Mouse (Mus musculus): ENCODE data around the gene Abca1. TPM values are rescaled to one million over a fixed set of nuclear protein-coding genes. Genes with fewer than 3 reads are reported as not detected.

Abca1 gene
- total and polyA plus RNA-seq, 2 experiments from 2014 or later = 8.8 to 43.5 TPM

DNA sequence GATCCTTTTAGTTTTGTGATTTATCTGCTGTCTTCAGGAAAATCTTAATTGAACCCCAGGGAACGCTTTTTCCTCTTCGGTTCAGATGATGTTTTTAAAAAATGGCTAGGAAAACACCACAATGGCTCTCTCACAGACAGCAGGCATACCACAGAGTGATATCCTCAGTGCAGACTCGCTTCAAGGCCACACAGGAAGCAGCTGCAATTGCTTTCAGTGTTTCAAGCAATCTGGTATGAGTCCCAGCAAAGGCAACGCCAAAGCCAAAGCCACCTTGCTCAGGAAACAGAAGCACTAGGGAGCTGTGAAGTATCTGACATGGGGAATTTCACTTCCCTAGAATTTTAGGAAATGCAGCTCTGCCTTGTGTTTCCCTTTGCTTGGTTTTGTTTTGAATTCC is 27.4 kb upstream of the Abca1 start:
- DNase-seq (ENCODE audit: low spot score) = peak; percentile 38
- Histone ChIP-seq H3K27me3 (ENCODE audit: insufficient read depth, low read length) (no peaks in the 10 kb centered on the region), H3K9ac (replicated peaks; ENCODE audit: low read length) (no peak overlapping the region), H3K4me2 (ENCODE audit: low read depth, low read length) (no peak overlapping the region), H3K9me3 (ENCODE audit: low read length) (no peaks in the 10 kb centered on the region), H3K4me3 (ENCODE audit: low read length) (no peak overlapping the region), H3K36me3 (ENCODE audit: insufficient read depth, low read length) (no peaks in the 10 kb centered on the region), H3K4me1 (ENCODE audit: insufficient read depth, low read length) (no peaks in the 10 kb centered on the region), H3K27ac (peak overlapping the region; percentile 65)
- WGBS = 34% methylated on average over 4 of the region's 4 CpGs
- ATAC-seq = no peak
- TF ChIP-seq CTCF (IDR thresholded peaks at IDR 0.05; ENCODE audit: low read depth) = no peak

DNA sequence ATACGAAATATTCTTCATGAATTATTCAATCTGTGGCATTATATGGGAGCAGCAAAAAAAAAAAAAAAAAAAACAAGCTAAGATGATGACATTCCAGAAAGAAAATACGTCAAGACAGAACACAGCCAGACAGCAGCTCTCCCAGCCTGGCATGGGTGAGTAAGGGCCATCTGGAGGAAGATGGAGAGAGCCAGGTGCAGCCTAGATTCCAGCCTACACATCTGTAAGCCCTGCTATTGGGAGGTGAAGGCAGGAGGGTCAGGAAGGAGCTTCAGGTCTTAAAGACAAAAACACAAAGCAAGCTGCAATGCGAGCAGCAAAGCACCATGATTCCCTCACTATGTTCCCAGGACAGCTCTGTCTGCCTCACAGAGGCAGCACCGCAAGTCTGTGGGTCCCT is 26.9 kb upstream of the Abca1 start:
- Histone ChIP-seq H3K36me3 (ENCODE audit: insufficient read depth, low read length) (no peaks in the 10 kb centered on the region), H3K4me2 (ENCODE audit: low read depth, low read length) (no peak overlapping the region), H3K4me3 (ENCODE audit: low read length) (no peak overlapping the region), H3K4me1 (ENCODE audit: insufficient read depth, low read length) (no peaks in the 10 kb centered on the region), H3K27ac (peak overlapping the region; percentile 65), H3K27me3 (ENCODE audit: insufficient read depth, low read length) (no peaks in the 10 kb centered on the region), H3K9ac (replicated peaks; ENCODE audit: low read length) (no peak overlapping the region), H3K9me3 (ENCODE audit: low read length) (no peaks in the 10 kb centered on the region)
- DNase-seq (ENCODE audit: low spot score) (no peak), ATAC-seq (no peak)
- no peak for TF ChIP-seq CTCF (IDR thresholded peaks at IDR 0.05; ENCODE audit: low read depth)
- 59% methylated on average over 4 of the region's 4 CpGs for WGBS

DNA sequence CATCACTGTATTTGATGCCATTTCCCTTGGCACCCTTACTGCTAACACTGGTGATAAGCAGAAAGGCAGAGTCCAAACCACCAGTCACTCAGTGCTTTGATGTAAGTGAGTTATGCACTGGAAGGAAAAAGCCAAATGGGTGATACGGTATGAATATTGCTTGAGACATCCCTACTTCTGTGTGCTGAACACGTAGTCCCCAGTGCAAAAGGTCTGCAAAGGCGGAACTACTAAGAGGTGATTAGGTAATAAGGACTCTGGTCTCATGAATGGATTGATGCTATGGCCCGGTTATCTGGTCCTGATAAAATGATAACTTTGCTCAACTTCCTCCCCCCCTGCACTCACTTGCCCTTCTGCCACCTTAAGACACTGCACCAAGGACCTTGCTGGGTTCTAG is 26.4 kb upstream of the Abca1 start:
- TF ChIP-seq CTCF (IDR thresholded peaks at IDR 0.05; ENCODE audit: low read depth) = no peak
- no peak for ATAC-seq
- no peaks in the 10 kb centered on the region for H3K27me3 ChIP-seq (ENCODE audit: insufficient read depth, low read length)
- H3K4me2 ChIP-seq (ENCODE audit: low read depth, low read length) = no peak overlapping the region
- H3K9ac ChIP-seq (replicated peaks; ENCODE audit: low read length) = no peak overlapping the region
- H3K4me3 ChIP-seq (ENCODE audit: low read length) = no peak overlapping the region
- H3K4me1 ChIP-seq (ENCODE audit: insufficient read depth, low read length) = no peaks in the 10 kb centered on the region
- no peak overlapping the region; the same call in 1 of the 2 replicates for H3K27ac ChIP-seq
- WGBS = 89% methylated on average over 4 of the region's 4 CpGs
- no peaks in the 10 kb centered on the region for H3K9me3 ChIP-seq (ENCODE audit: low read length)
- H3K36me3 ChIP-seq (ENCODE audit: insufficient read depth, low read length) = no peaks in the 10 kb centered on the region
- DNase-seq (ENCODE audit: low spot score) = no peak

GRCm38 (mm10) chr4:53181479-53181878 is 21.8 kb upstream of the Abca1 start:
- Histone ChIP-seq H3K27ac (no peak overlapping the region), H3K4me2 (ENCODE audit: low read depth, low read length) (no peak overlapping the region), H3K27me3 (ENCODE audit: insufficient read depth, low read length) (no peaks in the 10 kb centered on the region), H3K9me3 (ENCODE audit: low read length) (no peaks in the 10 kb centered on the region), H3K4me3 (ENCODE audit: low read length) (no peak overlapping the region), H3K9ac (replicated peaks; ENCODE audit: low read length) (no peak overlapping the region), H3K36me3 (ENCODE audit: insufficient read depth, low read length) (no peaks in the 10 kb centered on the region), H3K4me1 (ENCODE audit: insufficient read depth, low read length) (no peaks in the 10 kb centered on the region)
- DNase-seq (ENCODE audit: low spot score) (no peak), ATAC-seq (no peak)
- WGBS = 83% methylated on average over 6 of the region's 6 CpGs
- no peak for TF ChIP-seq CTCF (IDR thresholded peaks at IDR 0.05; ENCODE audit: low read depth)

GRCm38 (mm10) chr4:53179308-53179820 is 19.7 kb upstream of the Abca1 start:
- H3K4me3 ChIP-seq (ENCODE audit: low read length) = no peak overlapping the region
- no peaks in the 10 kb centered on the region for H3K27me3 ChIP-seq (ENCODE audit: insufficient read depth, low read length)
- H3K9ac ChIP-seq (replicated peaks; ENCODE audit: low read length) = no peak overlapping the region
- DNase-seq (ENCODE audit: low spot score) = no peak
- 80% methylated on average over 10 of the region's 10 CpGs for WGBS
- no peak overlapping the region for H3K27ac ChIP-seq
- H3K4me1 ChIP-seq (ENCODE audit: insufficient read depth, low read length) = no peaks in the 10 kb centered on the region
- H3K36me3 ChIP-seq (ENCODE audit: insufficient read depth, low read length) = no peaks in the 10 kb centered on the region
- TF ChIP-seq CTCF (IDR thresholded peaks at IDR 0.05; ENCODE audit: low read depth) = no peak
- no peak for ATAC-seq
- H3K4me2 ChIP-seq (ENCODE audit: low read depth, low read length) = no peak overlapping the region
- H3K9me3 ChIP-seq (ENCODE audit: low read length) = no peaks in the 10 kb centered on the region

- Histone ChIP-seq H3K27ac (no peak overlapping the region), H3K9me3 (ENCODE audit: low read length) (no peaks in the 10 kb centered on the region), H3K36me3 (ENCODE audit: insufficient read depth, low read length) (no peaks in the 10 kb centered on the region), H3K4me3 (ENCODE audit: low read length) (no peak overlapping the region), H3K27me3 (ENCODE audit: insufficient read depth, low read length) (no peaks in the 10 kb centered on the region), H3K4me2 (ENCODE audit: low read depth, low read length) (no peak overlapping the region), H3K9ac (replicated peaks; ENCODE audit: low read length) (no peak overlapping the region), H3K4me1 (ENCODE audit: insufficient read depth, low read length) (no peaks in the 10 kb centered on the region)
- ATAC-seq (no peak), DNase-seq (ENCODE audit: low spot score) (no peak)
- 84% methylated on average over 7 of the region's 7 CpGs for WGBS
- TF ChIP-seq CTCF (IDR thresholded peaks at IDR 0.05; ENCODE audit: low read depth) = no peak
These were observed 18.8 kb upstream of the Abca1 start for GRCm38 (mm10) chr4:53178489-53178888.

DNA sequence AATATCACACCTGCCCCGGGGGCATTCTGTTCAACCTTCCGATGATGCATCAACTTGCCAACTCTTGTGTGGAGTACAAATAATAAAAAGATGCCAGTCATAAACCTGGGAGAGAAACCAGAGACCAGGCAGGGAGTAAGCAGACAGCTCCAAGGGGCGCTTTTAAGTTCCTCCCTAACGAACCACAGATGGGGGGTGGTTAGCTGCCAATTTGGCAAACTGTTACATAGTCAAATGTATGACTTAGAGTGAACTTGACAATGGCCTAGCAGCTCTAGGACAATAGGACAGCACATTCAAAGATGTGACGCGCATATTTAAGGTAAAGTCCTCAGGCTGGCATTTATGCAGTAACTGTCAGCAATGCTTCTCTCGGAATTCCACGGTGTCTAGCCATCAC is 18.0 kb upstream of the Abca1 start:
- Histone ChIP-seq H3K9ac (replicated peaks; ENCODE audit: low read length) (no peak overlapping the region), H3K4me2 (ENCODE audit: low read depth, low read length) (no peak overlapping the region), H3K4me3 (ENCODE audit: low read length) (no peak overlapping the region), H3K27me3 (ENCODE audit: insufficient read depth, low read length) (no peaks in the 10 kb centered on the region), H3K27ac (no peak overlapping the region), H3K9me3 (ENCODE audit: low read length) (no peaks in the 10 kb centered on the region), H3K36me3 (ENCODE audit: insufficient read depth, low read length) (no peaks in the 10 kb centered on the region), H3K4me1 (ENCODE audit: insufficient read depth, low read length) (no peaks in the 10 kb centered on the region)
- no peak for ATAC-seq
- TF ChIP-seq CTCF (IDR thresholded peaks at IDR 0.05; ENCODE audit: low read depth) = no peak
- DNase-seq (ENCODE audit: low spot score) = peak; percentile 34
- WGBS = 62% methylated on average over 8 of the region's 8 CpGs

Measured in hindbrain, postnatal 0 days (tissue).